ENCODE assay signal across 8 mouse cellular contexts in the genomic region with DNA sequence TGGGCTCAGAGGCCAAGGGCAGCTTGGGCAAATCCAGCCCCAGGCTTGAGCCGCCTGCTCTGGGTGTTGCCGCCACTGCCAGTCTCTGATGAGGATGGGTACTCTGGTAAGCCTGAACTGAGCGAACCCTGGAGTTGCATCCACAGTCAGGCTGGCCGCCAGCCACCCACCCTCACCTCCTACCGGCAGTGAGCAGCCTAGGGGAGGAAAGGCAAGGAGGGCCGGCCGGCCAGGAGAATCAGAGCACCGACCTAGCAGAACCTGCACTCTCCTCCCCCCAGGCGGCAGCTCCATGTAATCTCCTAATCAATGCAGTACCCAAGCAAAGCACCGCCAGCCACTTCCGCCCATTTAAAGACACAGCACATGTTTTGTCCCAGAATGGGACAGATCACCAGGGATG.
DNase-seq lines count a peak whose midpoint lies in the region; ATAC-seq and TF ChIP-seq lines count a peak whose summit lies in the region.

No protein-coding gene starts in this region.

- no peak for TF ChIP-seq CTCF in small intestine, adult 2 months (IDR thresholded peaks at IDR 0.05; ENCODE audit: extremely low read depth, insufficient read length, insufficient replicate concordance, low read depth, low read length)

- WGBS in heart, embryonic 11.5 days (ENCODE audit: insufficient replicate concordance), result 12% methylated on average over 11 of the region's 11 CpGs
- 5% methylated on average over 11 of the region's 11 CpGs for WGBS in embryonic facial prominence, embryonic 10.5 days
- 14% methylated on average over 11 of the region's 11 CpGs for WGBS in intestine, embryonic 14.5 days
- 24% methylated on average over 11 of the region's 11 CpGs for WGBS in small intestine, adult 2 months

- H3K27me3 ChIP-seq in heart, embryonic 11.5 days (ENCODE audit: control insufficient read depth, insufficient read depth, low read length), result no peaks in the 10 kb centered on the region
- peaks cover 12% of the 10 kb centered on the region; the same call in 1 of the 2 replicates for H3K27me3 ChIP-seq in embryonic facial prominence, embryonic 10.5 days (replicated peaks; ENCODE audit: low read depth, poor library complexity, severe bottlenecking)
- no peaks in the 10 kb centered on the region for H3K27me3 ChIP-seq in intestine, embryonic 14.5 days (replicated peaks; ENCODE audit: control insufficient read depth, insufficient read depth, low read length)
- H3K27me3 ChIP-seq in small intestine, adult 2 months (ENCODE audit: control insufficient read depth, insufficient read depth, low read length), result no peaks in the 10 kb centered on the region

- H3K27ac ChIP-seq in heart, embryonic 11.5 days (ENCODE audit: low read depth, low read length), result no peak overlapping the region
- peak overlapping the region; percentile 66 for H3K27ac ChIP-seq in embryonic facial prominence, embryonic 10.5 days (replicated peaks)
- no peak overlapping the region for H3K27ac ChIP-seq in intestine, embryonic 14.5 days (ENCODE audit: low read depth)
- H3K27ac ChIP-seq in small intestine, adult 2 months (ENCODE audit: insufficient read depth, low read depth, low read length), result no peak overlapping the region

- TF ChIP-seq POLR2A in small intestine, adult 2 months (IDR thresholded peaks at IDR 0.05; ENCODE audit: low read depth, low read length), result no peak

- no peaks in the 10 kb centered on the region for H3K9me3 ChIP-seq in heart, embryonic 11.5 days (replicated peaks; ENCODE audit: control insufficient read depth, low read length)
- H3K9me3 ChIP-seq in embryonic facial prominence, embryonic 10.5 days, result no peaks in the 10 kb centered on the region
- H3K9me3 ChIP-seq in intestine, embryonic 14.5 days (ENCODE audit: control insufficient read depth, low read length), result no peaks in the 10 kb centered on the region

- H3K36me3 ChIP-seq in heart, embryonic 11.5 days (ENCODE audit: control insufficient read depth, insufficient read depth, low read length), result no peaks in the 10 kb centered on the region
- no peaks in the 10 kb centered on the region for H3K36me3 ChIP-seq in embryonic facial prominence, embryonic 10.5 days (replicated peaks)
- no peaks in the 10 kb centered on the region for H3K36me3 ChIP-seq in intestine, embryonic 14.5 days (ENCODE audit: control insufficient read depth, insufficient read depth, low read length)
- no peaks in the 10 kb centered on the region for H3K36me3 ChIP-seq in small intestine, adult 2 months (ENCODE audit: control insufficient read depth, insufficient read depth, low read length)

- H3K9ac ChIP-seq in heart, embryonic 11.5 days (ENCODE audit: low read depth, low read length), result peak overlapping the region; percentile 4; the same call in 1 of the 2 replicates
- no peak overlapping the region for H3K9ac ChIP-seq in intestine, embryonic 14.5 days (ENCODE audit: low read length)

- no peak for DNase-seq in heart, adult 11 months
- DNase-seq in embryonic facial prominence, embryonic 10.5 days (ENCODE audit: low spot score), result peak; percentile 76
- no peak for DNase-seq in intestine, embryonic 14.5 days (ENCODE audit: low spot score)
- DNase-seq in left cerebral cortex, adult 18-20 months (ENCODE audit: low spot score in 2 of 2), result peak; percentile 70 to 80
- DNase-seq in lung, postnatal 25 days (ENCODE audit: low spot score), result peak; percentile 8
- DNase-seq in B cell, adult 2 months, result no peak

- ATAC-seq in heart, embryonic 11.5 days (replicated peaks; ENCODE audit: insufficient number of reproducible peaks, low FRiP score, low TSS enrichment), result peak; percentile 49; the same call in 1 of the 2 replicates
- ATAC-seq in intestine, embryonic 14.5 days (replicated peaks; ENCODE audit: low FRiP score, low TSS enrichment, low read depth), result peak; percentile 71

- H3K4me2 ChIP-seq in heart, embryonic 11.5 days, result peak overlapping the region; percentile 55
- H3K4me2 ChIP-seq in intestine, embryonic 14.5 days (ENCODE audit: low read length), result peak overlapping the region; percentile 31

- H3K4me3 ChIP-seq in heart, embryonic 11.5 days (ENCODE audit: low read depth, low read length), result no peak overlapping the region
- H3K4me3 ChIP-seq in embryonic facial prominence, embryonic 10.5 days, result peak overlapping the region; percentile 47
- H3K4me3 ChIP-seq in intestine, embryonic 14.5 days (ENCODE audit: low read depth, low read length), result no peak overlapping the region
- H3K4me3 ChIP-seq in small intestine, adult 2 months (ENCODE audit: low read depth, low read length), result peak overlapping the region; percentile 22; the same call in 1 of the 2 replicates

- peaks cover 18% of the 10 kb centered on the region for H3K4me1 ChIP-seq in heart, embryonic 11.5 days (ENCODE audit: control insufficient read depth, insufficient read depth, low read length)
- H3K4me1 ChIP-seq in embryonic facial prominence, embryonic 10.5 days, result peaks cover 34% of the 10 kb centered on the region
- 0 out of 2 replicates have a peak, but pooled peaks cover 6% of the 10 kb centered on the region for H3K4me1 ChIP-seq in intestine, embryonic 14.5 days (replicated peaks; ENCODE audit: control insufficient read depth, insufficient read depth, low read length)
- 0 out of 2 replicates have a peak, but pooled peaks cover 3% of the 10 kb centered on the region for H3K4me1 ChIP-seq in small intestine, adult 2 months (ENCODE audit: control insufficient read depth, insufficient read depth, insufficient read length, low read length)

Comparison
In these comparisons a context has a peak if more than half of its experiments do, and no peak if none do; other contexts are left out.
1. H3K4me3 ChIP-seq: peak in embryonic facial prominence, embryonic 10.5 days (single experiment) and small intestine, adult 2 months (single experiment); none in heart, embryonic 11.5 days (single experiment) and intestine, embryonic 14.5 days (single experiment).
2. DNase-seq: peak in embryonic facial prominence, embryonic 10.5 days (single experiment), left cerebral cortex, adult 18-20 months (2 of 2) and lung, postnatal 25 days (single experiment); none in heart, adult 11 months (single experiment), intestine, embryonic 14.5 days (single experiment) and B cell, adult 2 months (0 of 2).